Mouse (Mus musculus): ENCODE measurements around the gene Ube2g1.
"Not testable (repeated sequence)": the region's sequence is repeated elsewhere in the genome, so short reads cannot be mapped to it uniquely, and the experiment has no call there.

Gene Ube2g1

DNA sequence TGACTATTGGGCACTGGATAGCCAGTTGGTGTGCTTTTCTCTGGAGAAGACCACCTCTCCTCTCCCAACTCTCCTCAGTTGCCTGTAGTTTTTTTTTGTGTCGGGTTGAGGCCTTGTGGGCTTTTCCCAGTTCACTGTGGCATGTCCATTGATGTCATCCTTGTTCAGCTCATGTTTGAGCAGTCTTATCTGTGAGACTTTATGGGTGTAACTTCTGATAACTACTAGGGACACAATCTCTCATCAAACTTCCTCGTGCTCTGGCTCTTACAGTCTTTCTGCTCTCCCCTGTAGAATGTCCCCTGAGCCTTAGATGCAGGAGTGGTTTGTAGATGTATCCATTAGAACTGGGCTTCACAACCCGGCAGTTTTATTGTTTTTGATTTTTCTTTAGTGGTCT lies 87.9 kb downstream of the Ube2g1 start:
- no peak for DNase-seq

GRCm38 (mm10) chr11:72696368-72696971 lies 89.4 kb downstream of the Ube2g1 start:
- no peak for DNase-seq

DNA sequence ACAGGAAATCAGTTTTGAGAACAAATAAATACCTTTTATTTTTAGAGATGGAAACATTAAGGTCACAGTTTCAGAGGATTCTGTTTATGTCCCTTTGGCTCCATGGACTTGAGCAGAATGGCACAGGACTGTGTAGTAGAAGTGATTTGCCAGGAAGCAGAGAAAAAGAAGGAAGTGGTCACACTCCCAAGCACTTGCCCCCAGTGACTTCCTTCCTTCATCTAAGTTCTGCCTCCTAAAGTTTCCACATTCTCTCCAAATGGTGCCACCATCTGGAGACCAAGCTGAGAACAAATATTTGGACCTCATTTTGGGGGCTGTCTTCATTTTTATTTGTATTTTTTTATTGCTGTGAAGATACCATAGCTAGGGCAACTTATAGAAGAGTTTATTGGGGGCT lies 90.2 kb downstream of the Ube2g1 start:
- DNase-seq: no peak

DNA sequence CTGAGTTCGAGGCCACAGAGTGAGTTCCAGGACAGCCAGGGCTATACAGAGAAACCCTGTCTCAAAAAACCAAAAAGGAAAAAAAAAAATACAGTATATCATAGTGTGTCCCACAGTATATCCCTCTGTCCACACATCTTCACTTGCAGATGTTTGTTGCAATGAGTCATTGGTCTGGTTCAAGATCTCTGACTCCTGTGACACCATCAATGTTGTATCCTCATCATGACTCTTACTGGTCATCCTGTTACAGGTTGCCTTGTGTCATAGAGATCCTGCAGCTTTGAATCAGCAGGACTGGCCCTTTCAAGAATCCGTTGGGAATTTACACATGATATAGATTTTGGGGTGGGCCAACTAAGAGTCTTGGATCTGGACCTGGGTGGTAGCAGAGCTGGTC lies 98.0 kb downstream of the Ube2g1 start:
- not testable (repeated sequence) for DNase-seq

- no peak for DNase-seq
These were observed 105.6 kb downstream of the Ube2g1 start for GRCm38 (mm10) chr11:72712721-72713120.

DNA sequence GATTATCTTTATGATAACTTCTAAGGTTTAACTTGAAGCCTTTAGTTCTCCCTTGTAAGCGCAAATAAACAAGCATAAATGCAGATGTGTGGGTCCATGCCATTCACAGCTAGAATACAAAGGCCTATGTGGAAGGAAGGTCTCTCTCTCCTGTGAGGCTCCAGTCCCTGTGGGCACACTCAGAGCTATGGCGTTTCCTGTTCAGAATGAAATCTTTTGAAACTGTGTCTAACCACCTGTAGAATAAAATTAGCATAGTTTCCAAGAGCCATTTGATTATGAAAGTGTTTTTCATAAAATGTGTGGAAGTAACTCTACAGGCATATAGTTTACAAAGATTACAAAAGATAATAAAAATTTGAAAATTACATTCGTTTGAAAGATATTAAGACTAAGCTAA lies 111.1 kb downstream of the Ube2g1 start:
- DNase-seq: no peak

DNA sequence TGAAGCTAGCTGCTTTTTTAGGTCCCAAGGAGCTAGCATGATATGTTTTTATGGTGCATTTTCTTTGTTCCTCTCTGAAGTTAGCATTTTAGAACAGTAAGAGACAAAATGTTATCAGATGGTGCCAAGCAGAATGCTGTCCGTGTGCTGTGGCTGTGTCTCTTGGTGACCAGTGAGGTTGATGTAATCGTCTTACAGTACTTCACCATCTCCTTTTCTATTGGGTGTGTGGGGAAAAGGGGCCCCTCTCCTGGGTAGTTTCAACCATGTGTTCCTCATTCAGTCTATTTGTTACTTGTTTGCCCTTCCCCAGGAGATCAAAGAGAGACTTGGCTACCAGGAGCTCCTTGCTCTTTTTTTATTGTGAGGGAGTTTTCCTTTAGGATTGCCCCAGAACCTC lies 116.1 kb downstream of the Ube2g1 start:
- DNase-seq: no peak

DNA sequence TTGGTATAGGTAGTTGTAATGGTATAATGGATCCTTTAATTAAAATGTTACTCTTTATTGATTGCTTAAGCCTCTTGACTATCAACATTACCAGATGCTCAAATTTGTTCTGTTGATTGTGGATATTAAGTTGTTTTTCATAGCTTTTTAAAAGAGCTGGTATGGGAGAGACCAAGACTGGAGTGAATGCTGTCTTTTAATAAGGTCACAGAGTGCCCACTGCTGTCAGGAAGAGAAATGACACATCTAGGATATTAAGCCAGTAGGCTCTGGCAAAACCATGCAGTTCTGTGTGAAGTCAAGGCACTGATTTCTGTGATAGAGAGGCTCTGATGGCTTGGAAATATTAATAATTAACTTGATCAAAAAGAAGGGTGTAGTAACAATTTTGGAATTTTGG lies 116.8 kb downstream of the Ube2g1 start:
- peak; percentile 48 for DNase-seq

DNA sequence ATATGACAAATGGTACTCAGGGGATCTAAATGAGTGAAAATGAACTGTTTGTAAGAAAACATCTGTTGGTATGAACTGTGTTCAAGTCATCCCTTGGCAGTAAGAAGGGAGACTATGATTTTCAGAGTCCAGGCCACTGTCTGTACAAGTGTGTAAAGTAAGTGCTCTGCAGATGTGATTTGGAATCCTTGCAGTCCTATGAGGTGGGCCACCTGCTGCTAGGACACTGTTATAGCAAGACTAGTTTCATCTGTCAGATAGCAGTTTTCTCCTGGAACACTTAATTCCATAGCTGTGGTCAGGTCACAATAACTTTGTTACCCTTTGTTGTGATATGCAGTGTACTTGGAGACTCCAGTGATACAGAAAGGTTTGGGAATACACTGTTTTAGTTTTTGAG lies 118.9 kb downstream of the Ube2g1 start:
- no peak for DNase-seq

GRCm38 (mm10) chr11:72733736-72734135 lies 126.7 kb downstream of the Ube2g1 start:
- no peak for DNase-seq

GRCm38 (mm10) chr11:72734840-72735518 lies 127.9 kb downstream of the Ube2g1 start:
- no peak for DNase-seq

- DNase-seq: no peak
These were observed 128.4 kb downstream of the Ube2g1 start for GRCm38 (mm10) chr11:72735519-72735860.
